Mouse (Mus musculus): Measurements from ENCODE around the gene Nek6. TPM values are rescaled to one million over a fixed set of nuclear protein-coding genes. Genes with fewer than 3 reads are reported as not detected.

Nek6 gene
- polyA plus RNA-seq, 1 experiment from 2014 or later, result 35.1 TPM

DNA sequence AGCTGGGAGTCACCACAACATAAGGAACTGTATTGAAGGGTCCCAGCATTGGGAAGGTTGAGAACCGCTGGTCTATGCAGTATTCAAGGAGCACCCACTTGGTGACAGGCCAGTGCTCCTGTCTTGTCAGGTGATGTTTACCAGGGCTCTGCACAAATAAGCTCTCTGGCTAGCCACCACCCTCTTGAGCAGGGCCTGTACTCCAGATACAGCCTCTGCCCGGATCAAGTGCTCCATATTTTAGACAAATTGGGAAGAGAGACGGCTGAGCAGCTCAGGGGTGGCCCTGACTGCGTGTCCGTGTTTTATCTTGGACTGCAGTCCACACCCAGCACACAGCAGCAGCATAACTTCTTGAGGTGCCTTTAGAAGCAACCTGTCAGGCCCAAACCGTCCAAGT, 75.3 kb downstream of the Nek6 start:
- no peak for TF ChIP-seq CTCF (IDR thresholded peaks at IDR 0.05; ENCODE audit: low read depth)
- H3K4me2 ChIP-seq (ENCODE audit: low read length), result no peak overlapping the region
- H3K27ac ChIP-seq, result no peak overlapping the region
- no peaks in the 10 kb centered on the region for H3K27me3 ChIP-seq (ENCODE audit: insufficient read depth, low read length)
- no peaks in the 10 kb centered on the region for H3K4me1 ChIP-seq (replicated peaks; ENCODE audit: insufficient read depth, low read length)
- 79% methylated on average over 6 of the region's 6 CpGs for WGBS
- H3K9ac ChIP-seq (ENCODE audit: low read depth, low read length), result no peak overlapping the region
- no peaks in the 10 kb centered on the region for H3K9me3 ChIP-seq (replicated peaks; ENCODE audit: low read length)
- DNase-seq (ENCODE audit: low spot score) (no peak), ATAC-seq (replicated peaks; ENCODE audit: low FRiP score, low read depth) (no peak)
- H3K4me3 ChIP-seq (replicated peaks; ENCODE audit: low read depth, low read length), result no peak overlapping the region
- 0 out of 2 replicates have a peak, but pooled peaks cover 17% of the 10 kb centered on the region for H3K36me3 ChIP-seq (ENCODE audit: insufficient read depth, low read length)

DNA sequence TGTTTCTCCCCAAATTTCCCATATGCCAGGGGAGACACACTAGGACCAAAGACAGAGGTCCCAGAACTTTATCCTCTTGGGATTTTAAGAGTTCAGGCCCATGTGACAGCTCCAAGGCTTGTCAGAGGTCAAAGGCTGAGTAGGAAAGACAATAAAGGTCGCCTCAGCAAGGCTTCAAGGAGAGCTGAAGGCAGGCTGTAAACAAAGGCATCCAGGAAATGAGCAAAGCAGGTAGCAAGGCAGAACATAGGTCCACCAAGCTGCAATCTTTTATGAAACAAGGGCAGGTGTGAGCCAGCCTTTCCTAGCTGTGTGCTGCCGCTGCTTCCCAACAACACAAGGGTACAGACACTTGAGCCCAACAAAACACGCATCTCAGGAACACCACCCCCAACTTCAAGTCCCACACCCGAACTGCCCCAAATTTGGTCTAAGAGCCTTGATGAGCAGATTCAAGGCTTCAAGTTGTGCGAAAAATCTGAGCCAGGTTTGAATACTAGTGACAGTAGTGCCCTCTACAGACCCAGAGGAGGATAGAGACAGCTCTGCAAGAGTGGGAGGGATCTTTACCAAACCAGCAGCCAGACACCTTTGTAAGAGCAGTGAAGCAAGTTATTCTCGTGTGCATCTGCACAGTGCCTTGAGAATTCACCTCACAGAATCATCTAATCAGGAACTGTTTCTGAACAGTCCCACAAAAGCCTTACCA, 80.5 kb downstream of the Nek6 start:
- no peak overlapping the region for H3K4me2 ChIP-seq (ENCODE audit: low read length)
- peak; percentile 54; the same call in 1 of the 2 replicates for ATAC-seq (replicated peaks; ENCODE audit: low FRiP score, low read depth)
- H3K4me3 ChIP-seq (replicated peaks; ENCODE audit: low read depth, low read length), result no peak overlapping the region
- WGBS, result 58% methylated on average over 6 of the region's 6 CpGs
- no peaks in the 10 kb centered on the region for H3K4me1 ChIP-seq (replicated peaks; ENCODE audit: insufficient read depth, low read length)
- DNase-seq (ENCODE audit: low spot score), result peak; percentile 72
- no peaks in the 10 kb centered on the region for H3K9me3 ChIP-seq (replicated peaks; ENCODE audit: low read length)
- 0 out of 2 replicates have a peak, but pooled peaks cover 14% of the 10 kb centered on the region for H3K36me3 ChIP-seq (ENCODE audit: insufficient read depth, low read length)
- no peaks in the 10 kb centered on the region for H3K27me3 ChIP-seq (ENCODE audit: insufficient read depth, low read length)
- H3K27ac ChIP-seq, result no peak overlapping the region
- peak; percentile 64 for TF ChIP-seq CTCF (IDR thresholded peaks at IDR 0.05; ENCODE audit: low read depth)
- H3K9ac ChIP-seq (ENCODE audit: low read depth, low read length), result no peak overlapping the region

DNA sequence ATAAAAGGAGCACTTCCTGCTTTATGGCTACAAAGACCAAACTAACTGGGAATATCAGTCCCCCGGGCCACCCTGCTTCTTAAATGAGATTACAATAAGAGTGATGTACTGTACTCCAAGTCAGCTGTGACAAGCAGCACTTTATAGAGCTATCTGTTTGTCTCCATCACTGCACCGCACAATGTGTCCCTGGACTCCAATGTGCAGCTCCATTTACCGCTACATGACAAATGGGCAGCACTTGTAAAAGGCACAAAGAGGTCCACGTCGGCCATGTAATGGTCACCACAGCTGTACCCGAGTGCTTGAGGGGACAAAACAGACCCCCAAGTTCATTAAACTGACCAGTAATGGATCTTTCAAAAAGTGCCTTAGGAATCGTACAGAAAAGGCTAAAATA, 83.4 kb downstream of the Nek6 start:
- WGBS, result 63% methylated on average over 7 of the region's 7 CpGs
- Histone ChIP-seq H3K9ac (ENCODE audit: low read depth, low read length) (no peak overlapping the region), H3K4me3 (replicated peaks; ENCODE audit: low read depth, low read length) (no peak overlapping the region), H3K9me3 (replicated peaks; ENCODE audit: low read length) (no peaks in the 10 kb centered on the region), H3K27me3 (ENCODE audit: insufficient read depth, low read length) (no peaks in the 10 kb centered on the region), H3K4me2 (ENCODE audit: low read length) (no peak overlapping the region), H3K27ac (no peak overlapping the region), H3K36me3 (ENCODE audit: insufficient read depth, low read length) (0 out of 2 replicates have a peak, but pooled peaks cover 6% of the 10 kb centered on the region), H3K4me1 (replicated peaks; ENCODE audit: insufficient read depth, low read length) (no peaks in the 10 kb centered on the region)
- ATAC-seq (replicated peaks; ENCODE audit: low FRiP score, low read depth), result no peak
- no peak for TF ChIP-seq CTCF (IDR thresholded peaks at IDR 0.05; ENCODE audit: low read depth)
- DNase-seq (ENCODE audit: low spot score), result no peak

DNA sequence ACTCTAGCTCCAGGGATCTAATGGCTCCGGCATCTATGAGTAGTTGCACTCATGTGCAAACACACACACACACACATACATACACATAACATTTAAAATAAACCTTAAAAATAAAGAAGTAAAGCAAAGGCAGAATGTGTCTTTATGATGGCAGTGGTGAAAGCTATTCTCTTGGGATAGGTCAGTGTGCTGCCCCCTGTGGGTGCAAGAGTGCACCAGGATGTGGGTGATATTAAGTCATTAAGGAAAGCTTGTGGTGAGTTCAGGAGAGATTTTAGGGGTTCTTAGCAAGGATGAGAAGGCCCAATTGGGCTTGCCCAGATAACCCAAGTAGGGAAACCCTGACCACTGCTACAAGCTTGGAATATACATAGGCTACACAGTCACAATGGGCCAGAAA, 86.5 kb downstream of the Nek6 start:
- Histone ChIP-seq H3K27me3 (ENCODE audit: insufficient read depth, low read length) (no peaks in the 10 kb centered on the region), H3K4me1 (replicated peaks; ENCODE audit: insufficient read depth, low read length) (no peaks in the 10 kb centered on the region), H3K9me3 (replicated peaks; ENCODE audit: low read length) (no peaks in the 10 kb centered on the region), H3K27ac (no peak overlapping the region), H3K4me2 (ENCODE audit: low read length) (no peak overlapping the region), H3K36me3 (ENCODE audit: insufficient read depth, low read length) (no peaks in the 10 kb centered on the region), H3K4me3 (replicated peaks; ENCODE audit: low read depth, low read length) (no peak overlapping the region), H3K9ac (ENCODE audit: low read depth, low read length) (no peak overlapping the region)
- ATAC-seq (replicated peaks; ENCODE audit: low FRiP score, low read depth), result no peak
- 91% methylated on average over 1 of the region's 1 CpGs for WGBS
- DNase-seq (ENCODE audit: low spot score), result no peak
- peak; percentile 48; the same call in 1 of the 2 replicates for TF ChIP-seq CTCF (IDR thresholded peaks at IDR 0.05; ENCODE audit: low read depth)

DNA sequence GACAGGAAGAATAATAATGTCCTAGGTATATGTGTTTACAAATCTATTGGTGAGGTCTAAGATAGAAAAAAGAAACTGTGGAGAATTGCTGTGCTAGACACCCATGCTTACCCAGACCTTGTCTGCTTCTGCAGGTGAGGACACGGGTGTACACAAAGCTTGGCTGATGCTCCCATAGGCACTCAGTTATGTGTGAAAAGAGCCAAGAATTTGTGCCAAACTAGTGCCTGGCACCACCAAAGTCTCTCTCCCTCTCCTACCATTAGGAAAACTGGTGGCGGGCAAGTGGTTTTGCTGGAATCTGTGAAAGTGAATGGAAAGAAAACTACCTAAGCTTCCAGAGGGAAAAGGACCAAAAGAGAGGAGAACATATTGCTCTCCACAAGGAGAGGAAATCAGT, 87.0 kb downstream of the Nek6 start:
- no peaks in the 10 kb centered on the region for H3K36me3 ChIP-seq (ENCODE audit: insufficient read depth, low read length)
- no peak overlapping the region for H3K9ac ChIP-seq (ENCODE audit: low read depth, low read length)
- no peak overlapping the region for H3K4me3 ChIP-seq (replicated peaks; ENCODE audit: low read depth, low read length)
- H3K27ac ChIP-seq, result no peak overlapping the region
- no peak overlapping the region for H3K4me2 ChIP-seq (ENCODE audit: low read length)
- ATAC-seq (replicated peaks; ENCODE audit: low FRiP score, low read depth) (no peak), DNase-seq (ENCODE audit: low spot score) (no peak)
- 98% methylated on average over 2 of the region's 2 CpGs for WGBS
- no peaks in the 10 kb centered on the region for H3K9me3 ChIP-seq (replicated peaks; ENCODE audit: low read length)
- no peaks in the 10 kb centered on the region for H3K4me1 ChIP-seq (replicated peaks; ENCODE audit: insufficient read depth, low read length)
- H3K27me3 ChIP-seq (ENCODE audit: insufficient read depth, low read length), result no peaks in the 10 kb centered on the region
- no peak for TF ChIP-seq CTCF (IDR thresholded peaks at IDR 0.05; ENCODE audit: low read depth)

DNA sequence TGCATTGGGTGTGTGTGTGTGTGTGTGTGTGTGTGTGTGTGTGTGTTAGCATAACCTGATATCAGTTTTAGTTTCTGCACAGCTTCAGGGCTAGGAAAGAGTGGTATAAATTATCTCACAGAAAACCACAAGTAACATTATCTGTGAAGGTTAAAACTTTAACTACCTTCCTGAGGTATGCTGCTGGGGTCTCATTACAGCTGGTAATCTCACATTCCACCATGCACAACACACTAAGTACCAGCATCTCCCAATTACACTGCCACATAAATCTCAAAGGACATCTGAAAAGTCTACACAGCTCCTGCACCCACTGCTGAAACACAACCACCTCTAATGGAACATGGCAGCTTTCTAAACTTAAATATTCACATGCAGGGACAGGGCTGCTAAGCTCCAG, 89.4 kb downstream of the Nek6 start:
- Histone ChIP-seq H3K9ac (ENCODE audit: low read depth, low read length) (no peak overlapping the region), H3K27me3 (ENCODE audit: insufficient read depth, low read length) (no peaks in the 10 kb centered on the region), H3K4me1 (replicated peaks; ENCODE audit: insufficient read depth, low read length) (no peaks in the 10 kb centered on the region), H3K27ac (no peak overlapping the region), H3K9me3 (replicated peaks; ENCODE audit: low read length) (no peaks in the 10 kb centered on the region), H3K36me3 (ENCODE audit: insufficient read depth, low read length) (no peaks in the 10 kb centered on the region), H3K4me2 (ENCODE audit: low read length) (no peak overlapping the region), H3K4me3 (replicated peaks; ENCODE audit: low read depth, low read length) (no peak overlapping the region)
- peak; percentile 55 for DNase-seq (ENCODE audit: low spot score)
- no peak for TF ChIP-seq CTCF (IDR thresholded peaks at IDR 0.05; ENCODE audit: low read depth)
- ATAC-seq (replicated peaks; ENCODE audit: low FRiP score, low read depth), result 0 out of 2 replicates have a peak, but pooled peaks have one; percentile 33

Measured in kidney, postnatal 0 days (tissue).